ENCODE assay signal across 13 mouse cellular contexts in the genomic region with DNA sequence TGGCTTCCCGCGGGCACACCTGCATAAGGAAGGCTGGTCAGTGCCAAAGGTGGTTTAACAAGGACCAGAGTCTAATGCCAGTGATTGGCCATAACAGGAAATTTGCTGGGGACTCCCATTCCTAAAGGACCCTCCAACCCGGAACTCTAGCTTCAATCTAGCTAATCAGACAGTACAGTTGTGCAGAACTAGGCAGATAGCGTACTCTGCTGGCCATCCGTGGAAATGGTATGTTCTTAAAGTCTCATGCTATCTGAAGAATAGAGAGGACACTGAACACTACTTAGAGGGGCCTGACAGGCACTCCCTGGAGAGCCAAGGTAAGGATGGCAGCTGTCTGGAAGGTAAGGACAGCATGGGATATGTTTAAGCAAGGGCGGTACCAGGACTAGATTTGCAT. TPM values are rescaled to one million over a fixed set of nuclear protein-coding genes. Genes with fewer than 3 reads are reported as not detected.
DNase-seq lines count a peak whose midpoint lies in the region; ATAC-seq and TF ChIP-seq lines count a peak whose summit lies in the region.
"Had no signal": no experiment of that assay in that cellular context is flagged by ENCODE, and none has a peak within 500 bp of the region (broad histone marks: within the 10 kb centered on the region; RNA-seq: fewer than 3 reads in every experiment).

No protein-coding gene starts in this region.

- H3K27me3 ChIP-seq in forebrain, postnatal 0 days (ENCODE audit: insufficient read depth, low read length) = no peaks in the 10 kb centered on the region
- H3K27me3 ChIP-seq in forebrain, embryonic 13.5 days = no peaks in the 10 kb centered on the region
- H3K27me3 ChIP-seq in C2C12 (ENCODE audit: control insufficient read depth, insufficient read depth, insufficient read length) = no peaks in the 10 kb centered on the region
- no peaks in the 10 kb centered on the region for H3K27me3 ChIP-seq in kidney, embryonic 16.5 days (ENCODE audit: insufficient read depth, low read length)
- H3K27me3 ChIP-seq: embryonic facial prominence, embryonic 13.5 days; liver, embryonic 15.5 days had no signal

- H3K27ac ChIP-seq in forebrain, postnatal 0 days (ENCODE audit: low read depth, low read length) = no peak overlapping the region
- no peak overlapping the region for H3K27ac ChIP-seq in forebrain, embryonic 13.5 days
- H3K27ac ChIP-seq in left cerebral cortex, adult 2 months = no peak overlapping the region
- no peak overlapping the region for H3K27ac ChIP-seq in kidney, embryonic 16.5 days (ENCODE audit: low read length)
- H3K27ac ChIP-seq: embryonic facial prominence, embryonic 13.5 days; liver, embryonic 15.5 days had no signal

- peak; percentile 63 for DNase-seq in forebrain, postnatal 0 days
- no peak for DNase-seq in left cerebral cortex, adult 2 months (ENCODE audit: extremely low spot score in 1 of 2, low spot score in 2 of 2)
- no peak for DNase-seq in left cerebral cortex, postnatal 36 days (ENCODE audit: low spot score in 2 of 2)
- peak; percentile 62 for DNase-seq in cerebellum, adult 9-10 months
- no peak for DNase-seq in urinary bladder, postnatal 10 days (ENCODE audit: low spot score)
- DNase-seq: thymus, postnatal 25 days had no signal

- H3ac ChIP-seq in C2C12 (ENCODE audit: control insufficient read depth, insufficient read length, low read depth) = no peak overlapping the region

- WGBS in forebrain, postnatal 0 days = 83% methylated on average over 6 of the region's 6 CpGs
- WGBS in forebrain, embryonic 13.5 days = 79% methylated on average over 6 of the region's 6 CpGs
- 82% methylated on average over 6 of the region's 6 CpGs for WGBS in kidney, embryonic 16.5 days

- H3K4me2 ChIP-seq in forebrain, postnatal 0 days (ENCODE audit: low read depth) = no peak overlapping the region
- no peak overlapping the region for H3K4me2 ChIP-seq in forebrain, embryonic 13.5 days
- H3K4me2 ChIP-seq in kidney, embryonic 16.5 days (replicated peaks; ENCODE audit: low read depth, low read length) = no peak overlapping the region
- H3K4me2 ChIP-seq: embryonic facial prominence, embryonic 13.5 days; heart, embryonic 11.5 days; liver, embryonic 15.5 days; midbrain, embryonic 11.5 days had no signal

- peaks cover 8% of the 10 kb centered on the region for H3K79me2 ChIP-seq in C2C12 (ENCODE audit: control insufficient read depth, insufficient read depth)

- intact Hi-C loops in left cerebral cortex, adult 2 months (cut with DNase I) = no loop called here
- intact Hi-C loops in left cerebral cortex, postnatal 36 days (cut with DNase I) = loop anchor here (10.0 kb wide), 1 partner anchor 383 kb away; a partner anchor contains a TSS

- H3K4me3 ChIP-seq in forebrain, postnatal 0 days (ENCODE audit: low read depth, low read length) = no peak overlapping the region
- H3K4me3 ChIP-seq in forebrain, embryonic 13.5 days = no peak overlapping the region
- no peak overlapping the region for H3K4me3 ChIP-seq in left cerebral cortex, adult 2 months
- no peak overlapping the region for H3K4me3 ChIP-seq in C2C12 (ENCODE audit: insufficient read depth, poor library complexity, severe bottlenecking)
- H3K4me3 ChIP-seq in kidney, embryonic 16.5 days (ENCODE audit: low read length) = no peak overlapping the region
- H3K4me3 ChIP-seq: embryonic facial prominence, embryonic 13.5 days; liver, embryonic 15.5 days had no signal

- no peaks in the 10 kb centered on the region for H3K4me1 ChIP-seq in forebrain, postnatal 0 days (ENCODE audit: insufficient read depth)
- H3K4me1 ChIP-seq in forebrain, embryonic 13.5 days = peaks cover 18% of the 10 kb centered on the region
- peaks cover 9% of the 10 kb centered on the region for H3K4me1 ChIP-seq in kidney, embryonic 16.5 days (ENCODE audit: insufficient read depth, low read length)

- no peak for ATAC-seq in forebrain, postnatal 0 days
- ATAC-seq in forebrain, embryonic 13.5 days = no peak
- no peak for ATAC-seq in kidney, embryonic 16.5 days (ENCODE audit: low FRiP score, low TSS enrichment)

- TF ChIP-seq CTCF in forebrain, postnatal 0 days (IDR thresholded peaks at IDR 0.05; ENCODE audit: low read depth) = peak; percentile 79
- peak; percentile 52 for TF ChIP-seq CTCF in left cerebral cortex, adult 2 months (IDR thresholded peaks at IDR 0.05)
- TF ChIP-seq CTCF in C2C12 (IDR thresholded peaks at IDR 0.05; ENCODE audit: control insufficient read depth, insufficient read depth, insufficient read length) = peak; percentile 21

- H3K9ac ChIP-seq in forebrain, postnatal 0 days = no peak overlapping the region
- no peak overlapping the region for H3K9ac ChIP-seq in forebrain, embryonic 13.5 days
- no peak overlapping the region for H3K9ac ChIP-seq in kidney, embryonic 16.5 days (replicated peaks; ENCODE audit: low read length)
- H3K9ac ChIP-seq: embryonic facial prominence, embryonic 13.5 days; liver, embryonic 15.5 days had no signal

- H3K79me3 ChIP-seq in C2C12 (ENCODE audit: low read depth) = peaks cover 3% of the 10 kb centered on the region

- H3K36me3 ChIP-seq in forebrain, postnatal 0 days (ENCODE audit: insufficient read depth) = no peaks in the 10 kb centered on the region
- peaks cover 66% of the 10 kb centered on the region for H3K36me3 ChIP-seq in forebrain, embryonic 13.5 days (ENCODE audit: poor library complexity, severe bottlenecking)
- H3K36me3 ChIP-seq in C2C12 (ENCODE audit: control insufficient read depth, insufficient read depth) = peaks cover 86% of the 10 kb centered on the region
- H3K36me3 ChIP-seq in kidney, embryonic 16.5 days (ENCODE audit: insufficient read depth, low read length) = peaks cover 71% of the 10 kb centered on the region

- no peaks in the 10 kb centered on the region for H3K9me3 ChIP-seq in forebrain, postnatal 0 days (ENCODE audit: low read length)
- no peaks in the 10 kb centered on the region for H3K9me3 ChIP-seq in forebrain, embryonic 13.5 days (replicated peaks)
- H3K9me3 ChIP-seq in kidney, embryonic 16.5 days (ENCODE audit: low read length) = no peaks in the 10 kb centered on the region
- H3K9me3 ChIP-seq: embryonic facial prominence, embryonic 13.5 days; liver, embryonic 15.5 days had no signal

TF ChIP-seq in C2C12, 6 proteins besides CTCF, POLR2A, EP300 and RAD21:
- no peak for TF ChIP-seq MYOD1 (IDR thresholded peaks at IDR 0.05; ENCODE audit: control insufficient read depth, insufficient read length, low read depth)

RNA-seq across cellular contexts. Expression of a gene that starts 8.8 kb away (rescaled TPM):
- 3.9 and 7.9 TPM in 2 replicates for total RNA-seq in forebrain, postnatal 0 days (2014; rRNA removed)
- 8.1 and 8.7 TPM in 2 replicates for polyA plus RNA-seq in forebrain, postnatal 0 days (2015; fragmentation: Nextera tagmentation; extraction: Ambion mirVana)
- polyA plus RNA-seq in forebrain, embryonic 13.5 days (2015; fragmentation: Nextera tagmentation; extraction: Ambion mirVana) = 21.8 and 21.9 TPM in 2 replicates
- 10 to 100 TPM in 1 of 2 experiments, 1 to 10 TPM in 1; 9.6 to 12.2 TPM for total RNA-seq in left cerebral cortex, adult 2 months (2021)
- total RNA-seq in left cerebral cortex, postnatal 36 days (2021) = 1 to 10 TPM; 8.2 to 8.9 TPM
- polyA plus RNA-seq in C2C12 (2012; fragmentation: generic; extraction: Trizol) = 45.9 TPM
- polyA plus RNA-seq in kidney, embryonic 16.5 days (2015; fragmentation: Nextera tagmentation; extraction: Ambion mirVana) = 110 and 116 TPM in 2 replicates

RNA-seq across cellular contexts. Expression of a gene that starts 17.1 kb away (rescaled TPM):
- 119 and 172 TPM in 2 replicates for total RNA-seq in forebrain, postnatal 0 days (2014; rRNA removed)
- polyA plus RNA-seq in forebrain, postnatal 0 days (2015; fragmentation: Nextera tagmentation; extraction: Ambion mirVana) = 224 and 227 TPM in 2 replicates
- polyA plus RNA-seq in forebrain, embryonic 13.5 days (2015; fragmentation: Nextera tagmentation; extraction: Ambion mirVana) = 28.2 and 30.3 TPM in 2 replicates
- total RNA-seq in left cerebral cortex, adult 2 months (2021) = 100 to 1,000 TPM; 135 to 138 TPM
- total RNA-seq in left cerebral cortex, postnatal 36 days (2021) = 100 to 1,000 TPM; 128 to 155 TPM
- polyA plus RNA-seq in C2C12 (2012; fragmentation: generic; extraction: Trizol) = 77.0 TPM
- 113 and 114 TPM in 2 replicates for polyA plus RNA-seq in kidney, embryonic 16.5 days (2015; fragmentation: Nextera tagmentation; extraction: Ambion mirVana)

RNA-seq across cellular contexts. Expression of a gene that starts 27.0 kb away (rescaled TPM):
- 3.5 and 6.5 TPM in 2 replicates for total RNA-seq in forebrain, postnatal 0 days (2014; rRNA removed)
- polyA plus RNA-seq in forebrain, postnatal 0 days (2015; fragmentation: Nextera tagmentation; extraction: Ambion mirVana) = 6.6 and 9.7 TPM in 2 replicates
- 1.1 and 1.5 TPM in 2 replicates for polyA plus RNA-seq in forebrain, embryonic 13.5 days (2015; fragmentation: Nextera tagmentation; extraction: Ambion mirVana)
- total RNA-seq in left cerebral cortex, adult 2 months (2021) = 10 to 100 TPM; 54.0 to 57.8 TPM
- total RNA-seq in left cerebral cortex, postnatal 36 days (2021) = 10 to 100 TPM; 53.7 to 58.3 TPM
- polyA plus RNA-seq in C2C12 (2012; fragmentation: generic; extraction: Trizol) = 0.09 TPM
- polyA plus RNA-seq in kidney, embryonic 16.5 days (2015; fragmentation: Nextera tagmentation; extraction: Ambion mirVana) = 2.8 and 3.1 TPM in 2 replicates

RNA-seq across cellular contexts. Expression of a gene that starts 43.5 kb away (rescaled TPM):
- total RNA-seq in forebrain, postnatal 0 days (2014; rRNA removed) = 21.3 and 26.2 TPM in 2 replicates
- 9.4 and 11.9 TPM in 2 replicates for polyA plus RNA-seq in forebrain, postnatal 0 days (2015; fragmentation: Nextera tagmentation; extraction: Ambion mirVana)
- polyA plus RNA-seq in forebrain, embryonic 13.5 days (2015; fragmentation: Nextera tagmentation; extraction: Ambion mirVana) = 0.44 and 0.58 TPM in 2 replicates
- 1 to 10 TPM; 3.8 to 4.1 TPM for total RNA-seq in left cerebral cortex, adult 2 months (2021)
- 1 to 10 TPM; 2.3 to 4.9 TPM for total RNA-seq in left cerebral cortex, postnatal 36 days (2021)
- polyA plus RNA-seq in C2C12 (2012; fragmentation: generic; extraction: Trizol) = 0.21 TPM
- 0.32 and 0.56 TPM in 2 replicates for polyA plus RNA-seq in kidney, embryonic 16.5 days (2015; fragmentation: Nextera tagmentation; extraction: Ambion mirVana)

Comparison
In these comparisons a context has a peak if more than half of its experiments do, and no peak if none do; other contexts are left out.
1. DNase-seq: peak in forebrain, postnatal 0 days (single experiment) and cerebellum, adult 9-10 months (single experiment); none in left cerebral cortex, adult 2 months (0 of 2), left cerebral cortex, postnatal 36 days (0 of 2) and urinary bladder, postnatal 10 days (single experiment).
2. CTCF ChIP-seq: peak in every context shown above with its lines; median percentile 79 in forebrain, postnatal 0 days; 52 in left cerebral cortex, adult 2 months; 21 in C2C12.